Mouse (Mus musculus) intestine, embryonic 16.5 days (tissue): ENCODE measurements around the gene Plch2. TPM values are rescaled to one million over a fixed set of nuclear protein-coding genes. Genes with fewer than 3 reads are reported as not detected.

Experiments
- ATAC-seq: fragments of 200-750 bp; cut with Nextera tagmentation; 2 replicates; pipeline ENCODE4 v1.8.0; 2017; ENCODE audit warnings: moderate TSS enrichment, moderate library complexity
- H3K27ac ChIP-seq: fragments of 300-500 bp; sonication (generic); 2 replicates; pipeline ENCODE4 v1.5.1; 2014; ENCODE audit warnings: mild to moderate bottlenecking, low read length
- H3K27me3 ChIP-seq: fragments of 300-500 bp; sonication (generic); replicated peaks from 2 replicates; pipeline ENCODE4 v1.6.1; 2014; ENCODE audit warnings: low read length, control low read depth, mixed read lengths; ENCODE audit not compliant: control insufficient read depth, insufficient read depth
- H3K36me3 ChIP-seq: fragments of 300-500 bp; sonication (generic); 2 replicates; pipeline ENCODE4 v1.6.1; 2014; ENCODE audit warnings: low read length, control low read depth; ENCODE audit not compliant: control insufficient read depth, insufficient read depth
- H3K4me1 ChIP-seq: fragments of 300-500 bp; sonication (generic); 2 replicates; pipeline ENCODE4 v1.6.1; 2014; ENCODE audit warnings: low read length, control low read depth, mixed read lengths; ENCODE audit not compliant: control insufficient read depth, insufficient read depth
- H3K4me2 ChIP-seq: fragments of 300-500 bp; sonication (generic); 2 replicates; pipeline ENCODE4 v1.6.1; 2014; ENCODE audit warnings: low read depth, low read length, control low read depth
- H3K4me3 ChIP-seq: fragments of 300-500 bp; sonication (generic); 2 replicates; pipeline ENCODE4 v1.5.1; 2014; ENCODE audit warnings: mild to moderate bottlenecking, low read length
- H3K9ac ChIP-seq: fragments of 300-500 bp; sonication (generic); 2 replicates; pipeline ENCODE4 v1.6.1; 2014; ENCODE audit warnings: low read depth, low read length
- H3K9me3 ChIP-seq: fragments of 300-500 bp; sonication (generic); 2 replicates; pipeline ENCODE4 v1.6.1; 2016; ENCODE audit warnings: low read length, control low read depth; ENCODE audit not compliant: control insufficient read depth
- WGBS: fragments of 180-500 bp; shearing (Covaris S2); extraction: QIAGEN DNeasy Blood & Tissue Kit; methylation state at CpG from one replicate; pipeline ENCODE4 v1.1.7; 2014; 5-methylcytosine and 5-hydroxymethylcytosine counted together
- polyA plus RNA-seq: library from polyadenylated mRNA; unstranded; fragments of >200 nt; fragmentation: Nextera tagmentation; extraction: Ambion mirVana; gene quantifications from 2 replicates; pipeline ENCODE4 v1.2.1, GENCODE M21; 2015

Plch2 gene
- polyA plus RNA-seq: 19.8 and 22.9 TPM in 2 replicates

DNA sequence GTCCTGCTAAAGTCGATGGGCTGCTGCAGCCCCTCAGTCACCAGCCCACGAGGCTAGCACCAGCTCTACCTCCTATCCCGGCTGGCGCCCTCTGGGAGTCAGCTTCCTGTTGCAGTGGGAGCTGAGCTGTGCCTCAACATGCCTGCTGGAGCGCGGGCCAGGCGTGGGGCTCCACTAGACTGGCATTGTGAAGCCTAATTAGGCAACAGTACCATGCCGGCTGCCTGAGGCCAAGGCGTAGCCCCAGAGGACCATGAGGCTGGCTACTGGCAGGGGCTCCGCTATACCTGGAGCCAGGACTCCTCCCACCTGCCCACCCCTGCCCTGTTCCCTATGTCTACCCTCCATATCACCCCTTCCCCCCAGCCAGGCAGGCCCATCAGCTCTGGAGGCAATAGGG lies at the start of gene Plch2:
Gene Plch2 (minus strand): TSS at position 61 of the 400 bp plus-strand sequence.
- 70% methylated on average over 10 of the region's 10 CpGs for WGBS
- Histone ChIP-seq H3K9me3 (no peaks in the 10 kb centered on the region), H3K27ac (no peak within 1 kb of the TSS; the same call in 1 of the 2 replicates), H3K4me1 (peaks cover 21% of the 10 kb centered on the region), H3K36me3 (no peaks in the 10 kb centered on the region), H3K27me3 (no peaks in the 10 kb centered on the region), H3K4me2 (no peak within 1 kb of the TSS), H3K4me3 (no peak within 1 kb of the TSS), H3K9ac (no peak within 1 kb of the TSS)
- no peak for ATAC-seq

GRCm38 (mm10) chr4:155098572-155098971 lies 42.0 kb upstream of the Plch2 start:
- ATAC-seq: no peak
- Histone ChIP-seq H3K4me1 (peaks cover 7% of the 10 kb centered on the region), H3K4me3 (no peak overlapping the region), H3K9me3 (no peaks in the 10 kb centered on the region), H3K36me3 (no peaks in the 10 kb centered on the region), H3K27me3 (no peaks in the 10 kb centered on the region), H3K27ac (no peak overlapping the region), H3K4me2 (no peak overlapping the region), H3K9ac (no peak overlapping the region)
- WGBS: 68% methylated on average over 4 of the region's 4 CpGs

- WGBS: 82% methylated on average over 6 of the region's 6 CpGs
- H3K9ac ChIP-seq: no peak overlapping the region
- H3K4me2 ChIP-seq: no peak overlapping the region
- H3K9me3 ChIP-seq: no peaks in the 10 kb centered on the region
- H3K27me3 ChIP-seq: no peaks in the 10 kb centered on the region
- peaks cover 7% of the 10 kb centered on the region for H3K4me1 ChIP-seq
- H3K27ac ChIP-seq: no peak overlapping the region
- no peak overlapping the region for H3K4me3 ChIP-seq
- no peak for ATAC-seq
- no peaks in the 10 kb centered on the region for H3K36me3 ChIP-seq
These were observed 40.9 kb upstream of the Plch2 start for GRCm38 (mm10) chr4:155097452-155097851.

- H3K27me3 ChIP-seq: no peaks in the 10 kb centered on the region
- peaks cover 7% of the 10 kb centered on the region for H3K4me1 ChIP-seq
- no peak overlapping the region for H3K4me3 ChIP-seq
- WGBS: 83% methylated on average over 8 of the region's 8 CpGs
- no peaks in the 10 kb centered on the region for H3K36me3 ChIP-seq
- ATAC-seq: no peak
- no peak overlapping the region for H3K27ac ChIP-seq
- H3K9ac ChIP-seq: no peak overlapping the region
- H3K9me3 ChIP-seq: no peaks in the 10 kb centered on the region
- H3K4me2 ChIP-seq: no peak overlapping the region
These were observed 39.4 kb upstream of the Plch2 start for GRCm38 (mm10) chr4:155095967-155096366.

DNA sequence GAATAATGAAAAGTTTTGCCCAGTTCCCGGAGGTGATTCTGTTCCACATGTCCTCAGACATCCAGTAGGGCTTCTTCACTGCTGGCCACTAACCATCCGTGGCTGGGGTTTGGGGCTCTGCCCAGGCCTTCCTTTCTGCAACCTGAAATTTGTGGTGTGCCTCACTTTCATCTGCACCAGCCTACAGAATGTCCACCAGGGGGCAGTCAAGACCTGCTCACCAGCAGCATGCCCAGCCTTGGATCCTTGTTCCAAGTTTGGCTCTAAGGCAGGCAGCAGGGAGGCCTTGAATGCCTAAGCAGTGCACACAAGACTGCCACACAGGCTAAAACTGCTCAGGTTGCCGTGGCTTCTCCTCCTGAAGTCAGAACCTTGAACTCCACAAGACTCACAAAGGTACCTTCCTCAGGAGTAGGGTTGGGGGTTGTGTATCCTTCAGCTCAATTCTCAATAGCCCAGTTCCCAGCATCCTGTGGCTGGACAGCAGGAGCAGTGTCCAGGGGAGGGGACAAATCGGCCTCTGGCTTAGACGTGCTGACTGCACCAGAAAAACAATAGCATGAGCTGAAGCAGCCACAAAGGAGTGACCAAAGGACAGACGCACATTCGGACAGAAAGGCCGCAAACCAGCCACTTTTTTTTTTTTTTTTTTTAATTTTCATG lies 38.8 kb upstream of the Plch2 start:
- no peak overlapping the region for H3K4me3 ChIP-seq
- peak overlapping the region; percentile 21; the same call in 1 of the 2 replicates for H3K9ac ChIP-seq
- WGBS: 44% methylated on average over 8 of the region's 8 CpGs
- no peaks in the 10 kb centered on the region for H3K36me3 ChIP-seq
- H3K27me3 ChIP-seq: no peaks in the 10 kb centered on the region
- H3K4me1 ChIP-seq: peaks cover 7% of the 10 kb centered on the region
- H3K9me3 ChIP-seq: no peaks in the 10 kb centered on the region
- no peak overlapping the region for H3K4me2 ChIP-seq
- H3K27ac ChIP-seq: peak overlapping the region; percentile 17; the same call in 1 of the 2 replicates
- ATAC-seq: peak; percentile 65

DNA sequence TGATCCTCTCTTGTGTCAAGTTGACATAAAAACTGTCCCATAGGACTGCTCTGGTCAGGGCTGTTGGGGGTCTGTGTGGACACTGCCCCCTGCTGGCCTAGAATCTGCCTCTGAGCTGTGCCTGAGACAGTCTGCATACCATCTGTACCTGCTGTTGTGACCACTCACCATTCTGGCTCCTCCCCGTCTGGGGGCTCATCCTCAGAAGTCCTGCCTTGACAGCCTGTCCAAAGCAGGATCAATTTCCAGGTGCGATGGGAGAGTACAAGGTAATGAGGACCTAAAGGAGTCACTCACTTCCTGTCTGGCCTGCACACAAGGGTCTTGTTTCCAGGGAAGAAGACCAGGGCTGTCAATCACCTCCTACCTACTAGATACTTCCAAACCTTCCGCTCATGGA lies 38.0 kb upstream of the Plch2 start:
- Histone ChIP-seq H3K4me3 (no peak overlapping the region), H3K27me3 (no peaks in the 10 kb centered on the region), H3K36me3 (no peaks in the 10 kb centered on the region), H3K4me1 (peaks cover 7% of the 10 kb centered on the region), H3K4me2 (no peak overlapping the region), H3K9ac (no peak overlapping the region), H3K9me3 (no peaks in the 10 kb centered on the region), H3K27ac (no peak overlapping the region)
- peak; percentile 68 for ATAC-seq
- 64% methylated on average over 3 of the region's 3 CpGs for WGBS

GRCm38 (mm10) chr4:155093431-155094149 lies 37.0 kb upstream of the Plch2 start:
- Histone ChIP-seq H3K36me3 (no peaks in the 10 kb centered on the region), H3K4me1 (peaks cover 7% of the 10 kb centered on the region), H3K9ac (no peak overlapping the region), H3K27ac (no peak overlapping the region), H3K27me3 (no peaks in the 10 kb centered on the region), H3K9me3 (no peaks in the 10 kb centered on the region), H3K4me3 (no peak overlapping the region), H3K4me2 (no peak overlapping the region)
- WGBS: 79% methylated on average over 7 of the region's 7 CpGs
- no peak for ATAC-seq

DNA sequence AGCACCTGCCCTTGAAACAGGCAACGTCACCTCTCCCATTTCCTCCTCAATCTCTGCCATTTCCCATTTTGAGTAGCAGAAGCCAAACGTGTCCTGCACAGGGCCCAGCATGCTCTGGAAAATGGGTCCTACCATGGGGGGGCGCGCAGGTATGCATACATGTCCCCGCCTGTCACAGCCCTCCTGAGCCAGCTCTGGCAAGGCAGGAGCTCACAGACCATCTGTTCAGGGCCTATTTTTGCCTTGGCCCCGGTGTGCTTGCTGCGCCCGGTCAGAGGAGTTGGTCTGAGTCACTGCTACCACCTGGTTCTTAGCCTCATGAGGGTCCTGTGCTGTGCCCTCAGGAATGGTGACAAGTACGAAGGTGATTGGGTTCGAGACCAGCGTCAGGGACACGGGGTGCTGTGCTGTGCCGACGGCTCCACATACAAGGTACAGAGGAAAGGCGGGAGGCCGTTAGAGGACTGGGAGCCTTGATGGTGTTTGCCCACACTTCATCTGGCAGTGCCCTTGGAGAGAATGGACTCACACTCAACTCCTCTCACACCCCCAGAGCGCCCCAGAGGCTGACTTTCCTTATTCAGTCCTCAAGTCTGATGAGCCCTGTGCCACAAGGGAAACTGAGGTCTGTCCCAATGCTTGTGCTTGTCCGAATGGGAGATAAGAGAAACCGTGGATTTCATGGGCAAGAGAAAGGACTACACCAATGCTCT lies 36.3 kb upstream of the Plch2 start:
- Histone ChIP-seq H3K36me3 (no peaks in the 10 kb centered on the region), H3K4me2 (no peak overlapping the region), H3K27me3 (no peaks in the 10 kb centered on the region), H3K4me1 (peaks cover 7% of the 10 kb centered on the region), H3K9ac (no peak overlapping the region), H3K27ac (no peak overlapping the region), H3K4me3 (no peak overlapping the region), H3K9me3 (no peaks in the 10 kb centered on the region)
- ATAC-seq: no peak
- WGBS: 93% methylated on average over 19 of the region's 19 CpGs

DNA sequence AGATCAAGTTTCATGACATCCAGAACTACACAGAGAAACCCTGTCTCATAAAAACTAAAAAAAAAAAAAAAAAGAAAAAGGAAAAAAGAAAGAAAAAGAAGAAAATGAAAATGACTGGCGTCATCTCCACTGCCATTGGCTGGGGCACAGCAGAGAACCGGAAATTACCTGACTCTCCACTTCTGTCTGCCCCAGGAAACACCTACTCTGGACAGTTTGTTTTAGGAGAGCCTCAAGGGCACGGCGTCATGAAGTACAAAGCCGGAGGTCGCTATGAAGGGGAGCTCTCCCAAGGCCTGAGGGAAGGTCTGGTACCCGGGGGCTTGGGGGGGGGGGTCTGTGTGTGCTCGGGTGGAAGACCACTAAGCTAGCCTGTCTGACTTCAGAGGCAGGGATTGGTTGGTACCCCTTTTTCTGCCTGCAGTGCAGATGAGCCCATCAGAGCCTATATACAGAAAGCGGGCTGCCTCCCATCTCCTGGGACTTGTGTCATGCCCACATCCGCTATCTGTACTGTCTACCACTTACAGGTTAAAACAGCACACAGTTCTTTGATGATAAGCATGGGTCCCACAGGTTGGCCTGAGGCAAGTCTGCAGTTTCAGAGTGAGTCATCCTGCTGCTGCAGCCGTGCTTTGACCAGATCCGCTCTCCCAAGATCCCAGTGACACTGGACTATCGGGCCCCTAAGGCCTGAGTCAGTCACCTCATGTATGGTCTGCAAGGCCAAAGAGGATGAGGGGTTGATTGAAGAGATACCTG lies 34.3 kb upstream of the Plch2 start:
- Histone ChIP-seq H3K36me3 (no peaks in the 10 kb centered on the region), H3K4me1 (peaks cover 15% of the 10 kb centered on the region)
- ATAC-seq: no peak

More for the DNA sequence above, 34.3 kb upstream of the Plch2 start:
- Histone ChIP-seq H3K27me3 (no peaks in the 10 kb centered on the region), H3K9me3 (no peaks in the 10 kb centered on the region), H3K9ac (no peak overlapping the region), H3K4me3 (no peak overlapping the region), H3K4me2 (no peak overlapping the region), H3K27ac (no peak overlapping the region)
- 91% methylated on average over 13 of the region's 13 CpGs for WGBS
